ENCODE assay signal across 14 mouse cellular contexts in genomic region chr7:139015143-139015542, GRCm38 (mm10).
"Had no signal": no experiment of that assay in that cellular context is flagged by ENCODE, and none has a peak within 500 bp of the region (broad histone marks: within the 10 kb centered on the region; RNA-seq: fewer than 3 reads in every experiment).

No protein-coding gene starts in this region.

- H3K9me3 ChIP-seq: midbrain, embryonic 13.5 days; midbrain, embryonic 15.5 days; neural tube, embryonic 12.5 days; stomach, embryonic 15.5 days had no signal

- H3K4me3 ChIP-seq: midbrain, embryonic 13.5 days; midbrain, embryonic 15.5 days; neural tube, embryonic 12.5 days; stomach, embryonic 15.5 days had no signal

- DNase-seq: lung, adult 18-20 months; lung, embryonic 14.5 days; lung, postnatal 10 days; lung, postnatal 4 days; right cerebral cortex, postnatal 14 days; thymus, adult 2 months; thymus, postnatal 25 days; thymus, postnatal 4 days had no signal

- ATAC-seq: midbrain, embryonic 13.5 days; midbrain, embryonic 15.5 days had no signal

- H3K4me1 ChIP-seq: neural tube, embryonic 12.5 days; stomach, embryonic 15.5 days had no signal

- H3K9ac ChIP-seq: lung, embryonic 14.5 days; midbrain, embryonic 13.5 days; midbrain, embryonic 15.5 days; neural tube, embryonic 12.5 days; stomach, embryonic 15.5 days had no signal

- H3K36me3 ChIP-seq: midbrain, embryonic 13.5 days; midbrain, embryonic 15.5 days; neural tube, embryonic 12.5 days; stomach, embryonic 15.5 days had no signal

- H3K27me3 ChIP-seq: midbrain, embryonic 13.5 days; midbrain, embryonic 15.5 days; neural tube, embryonic 12.5 days; stomach, embryonic 15.5 days had no signal

- H3K27ac ChIP-seq: midbrain, embryonic 13.5 days; midbrain, embryonic 15.5 days; neural tube, embryonic 12.5 days; stomach, embryonic 15.5 days; stomach, postnatal 0 days had no signal

- H3K4me2 ChIP-seq: lung, embryonic 14.5 days; midbrain, embryonic 11.5 days; midbrain, embryonic 13.5 days; midbrain, embryonic 15.5 days; neural tube, embryonic 12.5 days; stomach, embryonic 15.5 days had no signal
